Mouse (Mus musculus) testis, adult 2 months (tissue): ENCODE measurements around the gene Parp2. TPM values are rescaled to one million over a fixed set of nuclear protein-coding genes. Genes with fewer than 3 reads are reported as not detected.
A peak's percentile ranks its signal among the peaks of the same experiment; 100 is the strongest.
"Not testable (repeated sequence)": the region's sequence is repeated elsewhere in the genome, so short reads cannot be mapped to it uniquely, and the experiment has no call there.

Experiments
- H3K27ac ChIP-seq: fragments of 200-500 bp; 2 replicates; pipeline ENCODE4 v1.5.1; 2012; ENCODE audit warnings: low read depth, low read length; ENCODE audit not compliant: control insufficient read depth, insufficient read depth
- H3K27me3 ChIP-seq: fragments of 200-500 bp; 2 replicates; pipeline ENCODE4 v1.6.1; 2012; ENCODE audit warnings: mild to moderate bottlenecking, low read length, moderate library complexity; ENCODE audit not compliant: control insufficient read depth, insufficient read depth
- H3K36me3 ChIP-seq: fragments of 200-500 bp; 2 replicates; pipeline ENCODE4 v1.6.1; 2012; ENCODE audit warnings: mild to moderate bottlenecking, low read length; ENCODE audit not compliant: control insufficient read depth, insufficient read depth
- H3K4me1 ChIP-seq: fragments of 200-500 bp; 2 replicates; pipeline ENCODE4 v1.6.1; 2012; ENCODE audit warnings: low read length; ENCODE audit not compliant: control insufficient read depth, insufficient read depth
- H3K4me3 ChIP-seq: fragments of 200-500 bp; 2 replicates; pipeline ENCODE4 v1.5.1; 2012; ENCODE audit warnings: low read depth, mild to moderate bottlenecking, low read length, moderate library complexity, mixed read lengths; ENCODE audit not compliant: control insufficient read depth
- CTCF ChIP-seq: fragments of 200-500 bp; IDR thresholded peaks from 2 replicates; pipeline ENCODE4 v1.5.1; 2012; ENCODE audit warnings: low read depth, mild to moderate bottlenecking, inconsistent platforms, low read length, moderate library complexity; ENCODE audit not compliant: control insufficient read depth, insufficient read depth, insufficient replicate concordance
- POLR2A ChIP-seq: fragments of 200-500 bp; IDR thresholded peaks from 2 replicates; pipeline ENCODE4 v1.6.1; 2012; ENCODE audit warnings: low read depth, mild to moderate bottlenecking, inconsistent platforms, low read length, moderate library complexity; ENCODE audit not compliant: control insufficient read depth
- polyA plus RNA-seq: library from polyadenylated mRNA; depleted of rRNA; stranded (reverse); fragments of >200 nt; gene quantifications from 2 replicates; pipeline ENCODE4 v1.2.3, GENCODE M21; 2012

Gene Parp2
- polyA plus RNA-seq, 1 experiment, result 13.9 TPM

GRCm38 (mm10) chr14:50802843-50803562 lies 4.6 kb upstream of the Parp2 start:
- H3K27me3 ChIP-seq, result no peaks in the 10 kb centered on the region
- no peak overlapping the region for H3K27ac ChIP-seq
- H3K36me3 ChIP-seq, result no peaks in the 10 kb centered on the region
- TF ChIP-seq CTCF (no peak), POLR2A (no peak)
- H3K4me3 ChIP-seq, result no peak overlapping the region
- peaks cover 8% of the 10 kb centered on the region for H3K4me1 ChIP-seq

GRCm38 (mm10) chr14:50804683-50805082 lies 3.0 kb upstream of the Parp2 start:
- H3K4me1 ChIP-seq, result peaks cover 10% of the 10 kb centered on the region
- no peak for TF ChIP-seq POLR2A
- no peak overlapping the region for H3K27ac ChIP-seq
- H3K36me3 ChIP-seq, result no peaks in the 10 kb centered on the region
- 0 out of 2 replicates have a peak overlapping the region, but pooled peaks have one; percentile 6 for H3K4me3 ChIP-seq
- H3K27me3 ChIP-seq, result no peaks in the 10 kb centered on the region

- H3K4me3 ChIP-seq, H3K27me3 ChIP-seq, H3K27ac ChIP-seq, H3K4me1 ChIP-seq, H3K36me3 ChIP-seq: not testable (repeated sequence)
These were observed 1.2 kb upstream of the Parp2 start for GRCm38 (mm10) chr14:50806469-50806868.

- H3K4me1 ChIP-seq, result peaks cover 2% of the 10 kb centered on the region; the same call in 1 of the 2 replicates
- TF ChIP-seq POLR2A, result no peak
- TF ChIP-seq CTCF, result no peak
- H3K27me3 ChIP-seq, result no peaks in the 10 kb centered on the region
- H3K4me3 ChIP-seq, result no peak overlapping the region
- no peak overlapping the region for H3K27ac ChIP-seq
- peaks cover 2% of the 10 kb centered on the region for H3K36me3 ChIP-seq
These were observed 5.4 kb downstream of the Parp2 start for GRCm38 (mm10) chr14:50813060-50813459.

GRCm38 (mm10) chr14:50823240-50823639 lies 15.6 kb downstream of the Parp2 start:
- H3K27ac ChIP-seq, result no peak overlapping the region
- H3K36me3 ChIP-seq, result peaks cover 1% of the 10 kb centered on the region

GRCm38 (mm10) chr14:50824219-50824618 lies 16.6 kb downstream of the Parp2 start:
- Histone ChIP-seq H3K4me3 (no peak overlapping the region), H3K36me3 (peaks cover 1% of the 10 kb centered on the region), H3K27me3 (no peaks in the 10 kb centered on the region), H3K27ac (no peak overlapping the region), H3K4me1 (no peaks in the 10 kb centered on the region)
- no peak for TF ChIP-seq POLR2A
- no peak for TF ChIP-seq CTCF

More at GRCm38 (mm10) chr14:50823240-50823639, 15.6 kb downstream of the Parp2 start:
- Histone ChIP-seq H3K27me3 (no peaks in the 10 kb centered on the region), H3K4me3 (no peak overlapping the region), H3K4me1 (no peaks in the 10 kb centered on the region)
- TF ChIP-seq POLR2A, result no peak
- TF ChIP-seq CTCF, result no peak

- H3K4me1 ChIP-seq, result no peaks in the 10 kb centered on the region
- H3K36me3 ChIP-seq, result no peaks in the 10 kb centered on the region; the same call in 1 of the 2 replicates
- H3K27me3 ChIP-seq, result no peaks in the 10 kb centered on the region
- no peak overlapping the region for H3K4me3 ChIP-seq
- no peak overlapping the region for H3K27ac ChIP-seq
- TF ChIP-seq CTCF (no peak), POLR2A (no peak)
These were observed 18.9 kb downstream of the Parp2 start for GRCm38 (mm10) chr14:50826579-50826978.

GRCm38 (mm10) chr14:50829878-50830277 lies 22.2 kb downstream of the Parp2 start:
- Histone ChIP-seq H3K27me3 (no peaks in the 10 kb centered on the region), H3K4me1 (no peaks in the 10 kb centered on the region), H3K27ac (no peak overlapping the region), H3K36me3 (no peaks in the 10 kb centered on the region), H3K4me3 (no peak overlapping the region)
- TF ChIP-seq CTCF, result no peak
- TF ChIP-seq POLR2A, result no peak
